Mouse (Mus musculus) inflammation-experienced regulatory T-cells, adult 16 weeks (primary cell): Measurements from ENCODE around the gene Gm5726. TPM values are rescaled to one million over a fixed set of nuclear protein-coding genes. Genes with fewer than 3 reads are reported as not detected.

Experiments used
- polyA plus RNA-seq: library from polyadenylated mRNA; unstranded; fragments of 100-300 nt; shearing (Covaris generic); gene quantifications from one replicate; pipeline ENCODE4 v1.2.1, GENCODE M21; 2017

Gm5726 gene
- polyA plus RNA-seq: not detected

DNA sequence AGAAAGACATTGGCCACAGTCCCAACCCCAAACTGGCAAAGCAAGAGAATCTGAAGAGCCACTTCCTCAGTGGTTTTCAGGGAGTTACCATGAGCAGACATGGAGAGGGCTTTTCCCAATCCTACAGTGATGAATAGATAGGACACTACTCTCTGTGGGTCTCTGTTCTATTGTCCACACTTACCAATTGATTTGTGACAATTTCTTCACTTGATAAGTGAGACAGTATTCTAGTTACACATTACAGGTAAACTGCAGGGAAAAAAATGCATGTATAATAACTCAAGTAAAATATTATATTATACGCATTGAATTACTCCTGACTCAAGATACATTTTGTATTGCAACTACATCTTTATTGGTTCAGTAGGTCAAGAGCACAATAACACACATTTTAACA, at the start of gene Gm5726:
Gm5726 (minus strand) TSS at position 101 of the 400 bp plus-strand sequence.

GRCm38 (mm10) chr7:20576141-20576540, 30.6 kb upstream of the Gm5726 start, which contains the start of gene Gm4141:
Gene Gm4141, minus strand, starts transcription at chr7:20576241.

DNA sequence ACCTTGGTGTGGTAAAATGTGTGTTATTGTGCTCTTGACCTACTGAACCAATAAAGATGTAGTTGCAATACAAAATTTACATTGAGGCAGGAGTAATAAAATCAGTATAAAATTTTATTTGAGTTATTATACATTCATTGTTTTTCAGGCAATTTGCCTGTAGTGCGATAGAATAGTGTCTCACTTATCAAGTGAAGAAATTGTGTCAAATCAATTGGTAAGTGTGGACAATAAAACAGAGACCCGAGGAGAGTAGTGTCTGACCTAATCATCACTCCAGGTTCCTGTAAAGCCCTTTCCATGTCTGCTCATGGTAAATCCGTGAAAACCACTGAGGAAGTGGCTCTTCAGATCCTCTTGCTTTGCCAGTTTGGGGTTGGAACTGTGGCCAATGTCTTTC, 12.0 kb downstream of the Gm5726 start, which contains the start of gene Vmn1r104:
Vmn1r104 (plus strand) TSS at position 301 of the 400 bp plus-strand sequence.

DNA sequence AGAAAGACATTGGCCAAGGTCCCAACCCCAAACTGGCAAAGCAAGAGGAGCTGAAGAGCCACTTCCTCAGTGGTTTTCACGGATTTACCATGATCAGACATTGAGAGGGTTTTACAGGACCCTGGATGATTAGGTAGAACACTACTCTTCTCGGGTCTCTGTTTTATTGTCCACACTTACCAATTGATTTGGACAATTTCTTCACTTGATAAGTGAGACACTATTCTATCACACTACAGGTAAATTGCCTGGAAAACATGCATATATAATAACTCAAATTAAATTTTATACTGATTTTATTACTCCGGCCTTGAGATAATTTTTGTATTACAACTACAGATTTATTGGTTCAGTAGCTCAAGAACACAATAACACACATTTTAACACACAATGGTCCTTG, 35.1 kb downstream of the Gm5726 start, which contains the start of gene Vmn1r103:
Vmn1r103 (minus strand) TSS at position 101 of the 400 bp plus-strand sequence.

Other genes starting within 250 kb of the Gm5726 start
- not detected for gene Gm4133, start 211.7 kb downstream of the Gm5726 start, polyA plus RNA-seq
- not detected for gene Gm5728, start 170.3 kb downstream of the Gm5726 start, polyA plus RNA-seq
- gene Vmn1r100, start 127.8 kb downstream of the Gm5726 start, polyA plus RNA-seq: not detected
- gene Vmn1r101, start 103.2 kb downstream of the Gm5726 start, polyA plus RNA-seq: not detected
- gene Gm10670, start 70.8 kb downstream of the Gm5726 start, polyA plus RNA-seq: not detected
- not detected for gene Vmn1r103, start 35.2 kb downstream of the Gm5726 start, polyA plus RNA-seq
- not detected for gene Vmn1r104, start 11.9 kb downstream of the Gm5726 start, polyA plus RNA-seq
- gene Gm4141, start 30.5 kb upstream of the Gm5726 start, polyA plus RNA-seq: not detected
- gene Gm4513, start 53.3 kb upstream of the Gm5726 start, polyA plus RNA-seq: not detected
- not detected for gene Vmn1r107, start 123.2 kb upstream of the Gm5726 start, polyA plus RNA-seq
- not detected for gene Vmn1r111, start 157.5 kb upstream of the Gm5726 start, polyA plus RNA-seq
- gene Gm10668, start 184.9 kb upstream of the Gm5726 start, polyA plus RNA-seq: not detected
- gene Vmn1r112, start 225.4 kb upstream of the Gm5726 start, polyA plus RNA-seq: not detected
- gene Vmn1r113, start 241.5 kb upstream of the Gm5726 start, polyA plus RNA-seq: not detected